Mouse (Mus musculus) erythroblast, embryonic 14.5 days (primary cell): ENCODE data around the gene Rabl6.

ENCODE experiments used
- GATA1 ChIP-seq: IDR thresholded peaks from 2 replicates; pipeline ENCODE4 v1.6.1; 2012; ENCODE audit warnings: low read length, inconsistent platforms, mixed read lengths
- TAL1 ChIP-seq: IDR thresholded peaks from 3 replicates; pipeline ENCODE4 v1.6.1; 2012; ENCODE audit warnings: low read length, inconsistent platforms, mixed read lengths

GRCm38 (mm10) chr2:25656691-25657090 is 48.4 kb upstream of the Rabl6 start:
- TF ChIP-seq TAL1 (no peak), GATA1 (no peak)
